Mouse (Mus musculus): ENCODE results near the gene Flad1. TPM values are rescaled to one million over a fixed set of nuclear protein-coding genes. Genes with fewer than 3 reads are reported as not detected.

The Flad1 gene
- polyA plus RNA-seq, 1 experiment from 2014 or later = 18.7 TPM

GRCm38 (mm10) chr3:89417131-89417530 is 5.5 kb upstream of the Flad1 start:
- no peaks in the 10 kb centered on the region for H3K27me3 ChIP-seq
- H3K36me3 ChIP-seq = peaks cover 46% of the 10 kb centered on the region
- H3K4me1 ChIP-seq (replicated peaks) = peaks cover 54% of the 10 kb centered on the region
- H3K4me3 ChIP-seq (replicated peaks) = peak overlapping the region; percentile 76
- no peak for ATAC-seq (ENCODE audit: low read depth)
- H3K27ac ChIP-seq = peak overlapping the region; percentile 98
- 0 out of 2 replicates have a peak, but pooled peaks cover 2% of the 10 kb centered on the region for H3K9me3 ChIP-seq (replicated peaks)
- peak overlapping the region; percentile 97 for H3K4me2 ChIP-seq
- 12% methylated on average over 2 of the region's 2 CpGs for WGBS (ENCODE audit: insufficient replicate concordance)
- H3K9ac ChIP-seq = peak overlapping the region; percentile 89
- DNase-seq = no peak

GRCm38 (mm10) chr3:89416158-89416557 is 4.5 kb upstream of the Flad1 start:
- WGBS (ENCODE audit: insufficient replicate concordance) = 92% methylated on average over 8 of the region's 8 CpGs
- ATAC-seq (ENCODE audit: low read depth) (no peak), DNase-seq (no peak)
- Histone ChIP-seq H3K4me2 (peak overlapping the region; percentile 97), H3K36me3 (peaks cover 40% of the 10 kb centered on the region), H3K4me3 (replicated peaks) (peak overlapping the region; percentile 76), H3K4me1 (replicated peaks) (peaks cover 50% of the 10 kb centered on the region), H3K9ac (no peak overlapping the region; the same call in 1 of the 2 replicates), H3K27me3 (no peaks in the 10 kb centered on the region), H3K9me3 (replicated peaks) (0 out of 2 replicates have a peak, but pooled peaks cover 2% of the 10 kb centered on the region), H3K27ac (no peak overlapping the region)

DNA sequence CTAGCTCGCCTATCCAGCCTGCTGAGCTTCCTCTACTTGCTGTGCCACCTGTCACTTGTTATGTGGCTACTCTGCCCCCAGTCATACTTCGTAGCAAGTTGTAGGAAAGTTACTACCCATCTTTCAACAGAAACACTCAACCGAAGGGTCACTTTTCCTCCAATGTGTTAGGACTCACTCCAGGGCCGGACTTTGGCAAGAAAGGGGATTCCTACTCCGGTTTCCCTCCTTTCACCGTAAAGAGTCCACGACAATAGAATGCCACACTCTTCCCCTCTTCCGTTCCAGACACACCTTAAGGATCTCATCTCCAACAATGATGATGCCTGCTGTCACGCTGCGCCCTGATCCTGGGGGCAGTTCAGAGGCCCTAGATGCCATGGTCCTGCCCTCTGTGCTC is 806 bp downstream of the Flad1 start:
- Histone ChIP-seq H3K4me2 (peak overlapping the region; percentile 85), H3K9ac (peak overlapping the region; percentile 74), H3K9me3 (replicated peaks) (0 out of 2 replicates have a peak, but pooled peaks cover 2% of the 10 kb centered on the region), H3K4me1 (replicated peaks) (peaks cover 32% of the 10 kb centered on the region), H3K36me3 (peaks cover 58% of the 10 kb centered on the region), H3K4me3 (replicated peaks) (peak overlapping the region; percentile 68), H3K27me3 (no peaks in the 10 kb centered on the region), H3K27ac (peak overlapping the region; percentile 56; the same call in 1 of the 2 replicates)
- no peak for ATAC-seq (ENCODE audit: low read depth)
- WGBS (ENCODE audit: insufficient replicate concordance) = 68% methylated on average over 10 of the region's 10 CpGs
- no peak for DNase-seq

DNA sequence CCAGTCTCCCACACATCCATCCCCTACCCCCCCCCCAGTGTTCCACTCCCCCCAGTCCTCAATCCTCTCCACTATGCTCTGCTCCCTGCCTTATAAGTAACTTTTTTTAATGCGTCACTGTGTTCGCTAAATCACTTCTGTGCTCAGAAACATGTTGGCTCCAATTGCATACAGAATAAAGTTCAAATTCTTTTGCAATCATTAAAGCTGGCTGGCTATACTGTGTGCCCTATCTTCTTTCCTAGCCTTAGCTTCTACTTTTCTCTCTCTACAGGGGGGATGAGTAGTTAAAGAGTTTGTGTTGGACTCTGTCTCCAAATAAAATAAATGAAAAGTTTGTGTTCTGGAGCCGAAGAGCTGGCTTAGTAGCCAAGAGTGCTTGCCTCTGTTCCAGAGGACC is 2.0 kb downstream of the Flad1 start:
- H3K4me2 ChIP-seq = 0 out of 2 replicates have a peak overlapping the region, but pooled peaks have one; percentile 85
- no peak overlapping the region for H3K9ac ChIP-seq
- 78% methylated on average over 3 of the region's 3 CpGs for WGBS (ENCODE audit: insufficient replicate concordance)
- H3K9me3 ChIP-seq (replicated peaks) = 0 out of 2 replicates have a peak, but pooled peaks cover 2% of the 10 kb centered on the region
- H3K4me1 ChIP-seq (replicated peaks) = peaks cover 31% of the 10 kb centered on the region
- no peak for DNase-seq
- H3K27me3 ChIP-seq = no peaks in the 10 kb centered on the region
- H3K36me3 ChIP-seq = peaks cover 57% of the 10 kb centered on the region
- no peak overlapping the region for H3K27ac ChIP-seq
- no peak for ATAC-seq (ENCODE audit: low read depth)
- H3K4me3 ChIP-seq (replicated peaks) = no peak overlapping the region

- H3K36me3 ChIP-seq = peaks cover 54% of the 10 kb centered on the region
Measured at GRCm38 (mm10) chr3:89408448-89408847, 3.2 kb downstream of the Flad1 start.

DNA sequence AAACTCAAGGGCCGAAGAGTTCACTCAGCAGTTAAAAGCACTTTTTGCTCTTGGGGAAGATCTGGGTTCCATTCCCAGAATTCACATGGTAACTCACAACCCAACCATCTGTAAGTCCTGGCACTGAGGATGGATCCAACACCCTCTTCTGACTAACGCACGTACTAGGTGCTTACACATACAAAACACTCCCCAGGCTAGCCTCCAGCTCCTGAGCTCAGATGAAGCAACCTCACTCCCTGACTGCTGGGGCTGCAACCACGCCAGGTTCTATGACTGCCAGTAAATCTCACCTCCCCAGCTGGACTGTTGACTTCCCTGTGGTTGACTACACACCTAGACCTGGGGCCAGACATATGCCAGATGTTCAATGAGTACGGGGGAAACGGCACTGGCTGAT is 4.8 kb downstream of the Flad1 start:
- ATAC-seq (ENCODE audit: low read depth) = no peak
- Histone ChIP-seq H3K27me3 (no peaks in the 10 kb centered on the region), H3K36me3 (peaks cover 64% of the 10 kb centered on the region), H3K9ac (no peak overlapping the region), H3K4me1 (replicated peaks) (peaks cover 24% of the 10 kb centered on the region), H3K27ac (no peak overlapping the region), H3K9me3 (replicated peaks) (no peaks in the 10 kb centered on the region), H3K4me3 (replicated peaks) (no peak overlapping the region), H3K4me2 (no peak overlapping the region)
- 81% methylated on average over 6 of the region's 6 CpGs for WGBS (ENCODE audit: insufficient replicate concordance)
- DNase-seq = no peak

More at GRCm38 (mm10) chr3:89408448-89408847, 3.2 kb downstream of the Flad1 start:
- no peak for DNase-seq
- no peak overlapping the region for H3K4me2 ChIP-seq
- H3K4me1 ChIP-seq (replicated peaks) = peaks cover 31% of the 10 kb centered on the region
- no peaks in the 10 kb centered on the region for H3K9me3 ChIP-seq (replicated peaks)
- H3K27ac ChIP-seq = no peak overlapping the region
- H3K4me3 ChIP-seq (replicated peaks) = no peak overlapping the region
- H3K9ac ChIP-seq = no peak overlapping the region
- H3K27me3 ChIP-seq = no peaks in the 10 kb centered on the region
- no peak for ATAC-seq (ENCODE audit: low read depth)
- whole genome bisulfite sequencing (ENCODE audit: insufficient replicate concordance) = 75% methylated on average over 16 of the region's 16 CpGs

DNA sequence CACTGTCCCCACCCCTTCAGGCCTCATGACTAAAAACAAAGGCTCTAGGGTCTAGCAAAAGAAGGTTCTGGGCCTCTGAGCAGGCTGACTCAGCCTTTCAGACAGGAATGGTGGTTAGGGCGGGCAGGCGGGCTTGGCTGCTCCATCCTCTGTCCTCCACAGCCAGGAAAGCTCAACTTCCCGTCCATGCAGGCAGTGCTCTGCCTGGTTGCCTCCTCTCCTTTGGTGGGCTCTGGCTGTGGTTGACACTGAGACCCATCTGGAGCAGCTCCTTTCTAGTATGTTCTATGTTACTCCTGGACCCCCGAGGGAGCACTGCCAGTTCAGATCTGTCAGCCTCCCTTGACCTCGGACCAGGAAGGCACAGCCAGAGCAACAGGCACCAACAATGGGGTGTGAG is 9.0 kb downstream of the Flad1 start, which contains the start of gene Lenep:
Lenep (minus strand) TSS at position 101 of the 400 bp plus-strand sequence.
- H3K9ac ChIP-seq = no peak within 1 kb of the TSS
- 0 out of 2 replicates have a peak, but pooled peaks cover 2% of the 10 kb centered on the region for H3K4me1 ChIP-seq (replicated peaks)
- H3K9me3 ChIP-seq (replicated peaks) = no peaks in the 10 kb centered on the region
- peaks cover 64% of the 10 kb centered on the region for H3K36me3 ChIP-seq
- no peak within 1 kb of the TSS for H3K27ac ChIP-seq
- no peak for ATAC-seq (ENCODE audit: low read depth)
- DNase-seq = no peak
- 66% methylated on average over 5 of the region's 5 CpGs for WGBS (ENCODE audit: insufficient replicate concordance)
- no peaks in the 10 kb centered on the region for H3K27me3 ChIP-seq
- no peak within 1 kb of the TSS for H3K4me3 ChIP-seq (replicated peaks)
- H3K4me2 ChIP-seq = no peak within 1 kb of the TSS

- H3K27me3 ChIP-seq = no peaks in the 10 kb centered on the region
- H3K4me1 ChIP-seq (replicated peaks) = peaks cover 9% of the 10 kb centered on the region
- no peak overlapping the region for H3K27ac ChIP-seq
- peaks cover 53% of the 10 kb centered on the region for H3K36me3 ChIP-seq
- ATAC-seq (ENCODE audit: low read depth) (no peak), DNase-seq (no peak)
- 82% methylated on average over 7 of the region's 7 CpGs for WGBS (ENCODE audit: insufficient replicate concordance)
- H3K9me3 ChIP-seq (replicated peaks) = no peaks in the 10 kb centered on the region
- no peak overlapping the region for H3K4me3 ChIP-seq (replicated peaks)
- H3K9ac ChIP-seq = no peak overlapping the region
- no peak overlapping the region for H3K4me2 ChIP-seq
Measured at GRCm38 (mm10) chr3:89401329-89401728, 10.3 kb downstream of the Flad1 start.

DNA sequence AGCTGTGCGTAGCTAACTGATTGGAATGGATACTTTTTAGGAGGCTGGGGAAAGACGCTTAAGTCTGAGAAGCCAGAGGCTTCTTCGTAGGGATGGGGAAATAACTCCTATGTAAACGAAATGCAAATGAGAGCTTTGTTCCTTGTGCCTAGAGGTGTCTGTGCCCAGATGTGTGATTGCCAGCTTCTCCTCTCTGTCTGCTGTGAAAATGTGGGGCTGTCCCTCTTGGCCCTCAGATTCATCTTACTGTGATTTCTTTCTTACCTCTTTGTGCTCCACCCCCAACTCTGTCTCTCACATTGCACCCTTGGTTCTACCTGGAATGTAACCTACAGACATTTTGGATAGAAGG is 15.0 kb downstream of the Flad1 start:
- H3K27me3 ChIP-seq = peaks cover 20% of the 10 kb centered on the region
- peaks cover 10% of the 10 kb centered on the region; the same call in 1 of the 2 replicates for H3K36me3 ChIP-seq
- no peak for ATAC-seq (ENCODE audit: low read depth)
- peak overlapping the region; percentile 94 for H3K4me2 ChIP-seq
- H3K27ac ChIP-seq = no peak overlapping the region
- H3K4me3 ChIP-seq (replicated peaks) = peak overlapping the region; percentile 65
- WGBS (ENCODE audit: insufficient replicate concordance) = under 1% methylated on average over 4 of the region's 4 CpGs
- H3K9me3 ChIP-seq (replicated peaks) = no peaks in the 10 kb centered on the region
- peaks cover 50% of the 10 kb centered on the region for H3K4me1 ChIP-seq (replicated peaks)
- DNase-seq = no peak
- peak overlapping the region; percentile 78; the same call in 1 of the 2 replicates for H3K9ac ChIP-seq

- peak overlapping the region; percentile 94 for H3K4me2 ChIP-seq
- peaks cover 56% of the 10 kb centered on the region for H3K4me1 ChIP-seq (replicated peaks)
- H3K27me3 ChIP-seq = peaks cover 26% of the 10 kb centered on the region
- 0 out of 2 replicates have a peak, but pooled peaks cover 5% of the 10 kb centered on the region for H3K36me3 ChIP-seq
- ATAC-seq (ENCODE audit: low read depth) = no peak
- H3K9ac ChIP-seq = peak overlapping the region; percentile 78
- H3K4me3 ChIP-seq (replicated peaks) = peak overlapping the region; percentile 65
- under 1% methylated on average over 43 of the region's 44 CpGs for WGBS (ENCODE audit: insufficient replicate concordance)
- peak; percentile 58 for DNase-seq
- H3K27ac ChIP-seq = peak overlapping the region; percentile 39; the same call in 1 of the 2 replicates
- no peaks in the 10 kb centered on the region for H3K9me3 ChIP-seq (replicated peaks)
Measured at GRCm38 (mm10) chr3:89395806-89396653, 15.6 kb downstream of the Flad1 start.

- DNase-seq = no peak
- Histone ChIP-seq H3K27me3 (peaks cover 31% of the 10 kb centered on the region), H3K4me1 (replicated peaks) (peaks cover 63% of the 10 kb centered on the region), H3K9me3 (replicated peaks) (no peaks in the 10 kb centered on the region), H3K4me2 (peak overlapping the region; percentile 94), H3K9ac (peak overlapping the region; percentile 78), H3K36me3 (0 out of 2 replicates have a peak, but pooled peaks cover 5% of the 10 kb centered on the region), H3K4me3 (replicated peaks) (peak overlapping the region; percentile 65), H3K27ac (peak overlapping the region; percentile 83; the same call in 1 of the 2 replicates)
- 2% methylated on average over 10 of the region's 10 CpGs for WGBS (ENCODE audit: insufficient replicate concordance)
- ATAC-seq (ENCODE audit: low read depth) = no peak
Measured at GRCm38 (mm10) chr3:89395419-89395805, 16.3 kb downstream of the Flad1 start.

All from liver, embryonic 13.5 days (tissue).